11 mouse cellular contexts compared by ENCODE assay signal in the genomic region with DNA sequence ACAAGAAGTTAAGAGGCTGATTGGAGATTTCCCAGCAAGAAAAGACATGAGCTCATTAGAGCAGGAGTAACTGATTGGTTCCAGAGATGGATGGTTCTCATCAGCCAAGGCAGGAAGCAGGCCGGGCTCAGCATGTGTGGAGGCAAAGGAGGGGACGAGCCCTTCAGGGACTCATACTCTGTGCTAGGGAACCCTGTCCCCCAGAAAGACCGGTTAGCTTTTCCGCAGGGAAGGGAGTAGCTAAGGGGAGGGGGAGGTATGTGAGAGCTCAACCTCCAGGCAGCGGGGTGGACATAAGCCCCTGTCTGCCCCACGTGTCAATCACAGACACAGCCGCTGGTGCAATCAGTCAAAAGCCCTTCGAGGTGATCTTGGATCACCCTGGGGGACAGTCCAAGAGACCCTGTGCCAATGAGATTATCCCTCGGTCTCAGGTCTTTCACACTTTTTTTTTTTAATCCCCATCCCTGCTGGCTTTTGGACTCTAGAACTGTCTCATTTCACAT. TPM values are rescaled to one million over a fixed set of nuclear protein-coding genes. Genes with fewer than 3 reads are reported as not detected.
DNase-seq lines count a peak whose midpoint lies in the region; ATAC-seq and TF ChIP-seq lines count a peak whose summit lies in the region.
"Had no signal": no experiment of that assay in that cellular context is flagged by ENCODE, and none has a peak within 500 bp of the region (broad histone marks: within the 10 kb centered on the region; RNA-seq: fewer than 3 reads in every experiment).

No protein-coding gene starts in this region.

- 4% methylated on average over 9 of the region's 9 CpGs for WGBS in lung, embryonic 14.5 days
- WGBS in heart, adult 2 months: 45% methylated on average over 9 of the region's 9 CpGs
- 16% methylated on average over 9 of the region's 9 CpGs for WGBS in intestine, embryonic 14.5 days

- H3K4me2 ChIP-seq in lung, embryonic 14.5 days: peak overlapping the region; percentile 36
- no peak overlapping the region for H3K4me2 ChIP-seq in intestine, embryonic 14.5 days (ENCODE audit: low read length)
- H3K4me2 ChIP-seq: liver, embryonic 15.5 days had no signal

- no peaks in the 10 kb centered on the region for H3K36me3 ChIP-seq in lung, embryonic 14.5 days (ENCODE audit: insufficient read depth)
- H3K36me3 ChIP-seq in heart, adult 2 months (ENCODE audit: control insufficient read depth, insufficient read depth, low read length): no peaks in the 10 kb centered on the region
- H3K36me3 ChIP-seq in intestine, embryonic 14.5 days (ENCODE audit: control insufficient read depth, insufficient read depth, low read length): no peaks in the 10 kb centered on the region
- H3K36me3 ChIP-seq: liver, embryonic 15.5 days had no signal

- H3K4me1 ChIP-seq in lung, embryonic 14.5 days (ENCODE audit: insufficient read depth): peaks cover 36% of the 10 kb centered on the region
- peaks cover 14% of the 10 kb centered on the region for H3K4me1 ChIP-seq in heart, adult 2 months (ENCODE audit: control insufficient read depth, insufficient read depth, low read length)
- H3K4me1 ChIP-seq in intestine, embryonic 14.5 days (replicated peaks; ENCODE audit: control insufficient read depth, insufficient read depth, low read length): peaks cover 36% of the 10 kb centered on the region

- DNase-seq in lung, embryonic 14.5 days: peak; percentile 57
- DNase-seq in lung, adult 18-20 months: no peak
- peak; percentile 31 to 35 for DNase-seq in heart, adult 2 months
- DNase-seq in intestine, embryonic 14.5 days (ENCODE audit: low spot score): no peak
- DNase-seq in skeletal muscle tissue, adult 2 months (ENCODE audit: low read depth, low spot score): peak; percentile 32
- no peak for DNase-seq in thymus, postnatal 14 days
- DNase-seq in cerebellum, adult 11 months: no peak
- DNase-seq in urinary bladder, adult 2 months (ENCODE audit: low spot score): no peak

- intact Hi-C loops in heart, adult 2 months (cut with DNase I): no loop called here

- H3K27me3 ChIP-seq in lung, embryonic 14.5 days (ENCODE audit: insufficient read depth, low read length): no peaks in the 10 kb centered on the region
- H3K27me3 ChIP-seq in heart, adult 2 months (ENCODE audit: control insufficient read depth, insufficient read depth, low read length): no peaks in the 10 kb centered on the region
- H3K27me3 ChIP-seq in intestine, embryonic 14.5 days (replicated peaks; ENCODE audit: control insufficient read depth, insufficient read depth, low read length): no peaks in the 10 kb centered on the region
- H3K27me3 ChIP-seq: liver, embryonic 15.5 days had no signal

- no peak overlapping the region for H3K4me3 ChIP-seq in lung, embryonic 14.5 days (ENCODE audit: low read depth, low read length)
- H3K4me3 ChIP-seq in heart, adult 2 months: no peak overlapping the region
- no peak overlapping the region for H3K4me3 ChIP-seq in intestine, embryonic 14.5 days (ENCODE audit: low read depth, low read length)
- H3K4me3 ChIP-seq: liver, embryonic 15.5 days had no signal

- no peak for TF ChIP-seq EP300 in heart, adult 2 months (IDR thresholded peaks at IDR 0.05; ENCODE audit: insufficient read depth, low read depth, low read length)

- H3K9me3 ChIP-seq in lung, embryonic 14.5 days (ENCODE audit: low read depth, low read length): no peaks in the 10 kb centered on the region
- no peaks in the 10 kb centered on the region for H3K9me3 ChIP-seq in intestine, embryonic 14.5 days (ENCODE audit: control insufficient read depth, low read length)
- H3K9me3 ChIP-seq: liver, embryonic 15.5 days had no signal

- TF ChIP-seq CTCF in lung, embryonic 14.5 days (IDR thresholded peaks at IDR 0.05; ENCODE audit: low read depth): no peak
- TF ChIP-seq CTCF in heart, adult 2 months (IDR thresholded peaks at IDR 0.05): no peak

- no peak for TF ChIP-seq POLR2A in heart, adult 2 months (IDR thresholded peaks at IDR 0.05; ENCODE audit: insufficient read depth, low read depth, low read length)

- peak overlapping the region; percentile 95 for H3K27ac ChIP-seq in lung, embryonic 14.5 days (ENCODE audit: low read depth)
- peak overlapping the region; percentile 50; the same call in 1 of the 2 replicates for H3K27ac ChIP-seq in heart, adult 2 months
- peak overlapping the region; percentile 93 for H3K27ac ChIP-seq in intestine, embryonic 14.5 days (ENCODE audit: low read depth)
- H3K27ac ChIP-seq: liver, embryonic 15.5 days had no signal

- peak overlapping the region; percentile 20; the same call in 1 of the 2 replicates for H3K9ac ChIP-seq in lung, embryonic 14.5 days
- H3K9ac ChIP-seq in heart, adult 2 months (ENCODE audit: low read depth, low read length): no peak overlapping the region
- H3K9ac ChIP-seq in intestine, embryonic 14.5 days (ENCODE audit: low read length): no peak overlapping the region
- H3K9ac ChIP-seq: liver, embryonic 15.5 days had no signal

- no peaks in the 10 kb centered on the region for H3K79me2 ChIP-seq in heart, adult 2 months (replicated peaks; ENCODE audit: control insufficient read depth, insufficient read depth, low read length)

- ATAC-seq in lung, embryonic 14.5 days (ENCODE audit: insufficient read depth): peak; percentile 37; the same call in 1 of the 2 replicates
- no peak for ATAC-seq in intestine, embryonic 14.5 days (replicated peaks; ENCODE audit: low FRiP score, low TSS enrichment, low read depth)

RNA-seq across cellular contexts. Expression of a gene that starts 14.7 kb away (rescaled TPM):
- polyA plus RNA-seq in lung, embryonic 14.5 days (2014; fragmentation: Nextera tagmentation; extraction: Ambion mirVana): 0.70 and 1.2 TPM in 2 replicates
- not detected for total RNA-seq in heart, adult 2 months (2021)
- polyA plus RNA-seq in heart, adult 2 months (2012; rRNA removed): 0.26 TPM in 1 of 2 replicates, not detected in the other
- 0.32 TPM in 2 replicates for polyA plus RNA-seq in intestine, embryonic 14.5 days (2014; fragmentation: Nextera tagmentation; extraction: Ambion mirVana)
- polyA plus RNA-seq in urinary bladder, adult 2 months (2012; rRNA removed): 0.16 and 0.22 TPM in 2 replicates
- total RNA-seq: granulocyte monocyte progenitor cell, adult 5-6 weeks; MEL had no signal
- polyA plus RNA-seq: liver, embryonic 15.5 days had no signal

RNA-seq across cellular contexts. Expression of a gene that starts 45.6 kb away (rescaled TPM):
- 1.5 TPM in 2 replicates for polyA plus RNA-seq in lung, embryonic 14.5 days (2014; fragmentation: Nextera tagmentation; extraction: Ambion mirVana)
- total RNA-seq in heart, adult 2 months (2021): not detected
- 0.56 and 0.61 TPM in 2 replicates for polyA plus RNA-seq in heart, adult 2 months (2012; rRNA removed)
- polyA plus RNA-seq in intestine, embryonic 14.5 days (2014; fragmentation: Nextera tagmentation; extraction: Ambion mirVana): 1.7 and 2.2 TPM in 2 replicates
- polyA plus RNA-seq in urinary bladder, adult 2 months (2012; rRNA removed): 1.0 and 1.6 TPM in 2 replicates
- total RNA-seq: granulocyte monocyte progenitor cell, adult 5-6 weeks; MEL had no signal
- polyA plus RNA-seq: liver, embryonic 15.5 days had no signal

Comparison
In these comparisons a context has a peak if more than half of its experiments do, and no peak if none do; other contexts are left out.
1. DNase-seq: peak in lung, embryonic 14.5 days (single experiment), heart, adult 2 months (2 of 2) and skeletal muscle tissue, adult 2 months (single experiment); none in lung, adult 18-20 months (0 of 2), intestine, embryonic 14.5 days (single experiment), thymus, postnatal 14 days (single experiment), cerebellum, adult 11 months (single experiment) and urinary bladder, adult 2 months (single experiment).
2. Peak in every context shown above with its lines, with median percentiles within 50 percentile points of each other: H3K27ac ChIP-seq.